Mouse (Mus musculus) forebrain, embryonic 12.5 days (tissue): ENCODE measurements around the gene Tppp3. TPM values are rescaled to one million over a fixed set of nuclear protein-coding genes. Genes with fewer than 3 reads are reported as not detected.

Source experiments
- ATAC-seq: fragments of 200-750 bp; cut with Nextera tagmentation; 2 replicates; pipeline ENCODE4 v1.8.0; 2017; ENCODE audit warnings: moderate TSS enrichment; ENCODE audit not compliant: low FRiP score
- H3K27ac ChIP-seq: fragments of 300-500 bp; sonication (generic); 2 replicates; pipeline ENCODE4 v1.5.1; 2016; ENCODE audit warnings: mild to moderate bottlenecking
- H3K27me3 ChIP-seq: fragments of 300-500 bp; sonication (generic); 2 replicates; pipeline ENCODE4 v1.6.1; 2016; ENCODE audit warnings: mild to moderate bottlenecking
- H3K36me3 ChIP-seq: fragments of 300-500 bp; sonication (generic); replicated peaks from 2 replicates; pipeline ENCODE4 v1.6.1; 2016; ENCODE audit warnings: mild to moderate bottlenecking
- H3K4me1 ChIP-seq: fragments of 300-500 bp; sonication (generic); 2 replicates; pipeline ENCODE4 v1.6.1; 2016
- H3K4me2 ChIP-seq: fragments of 300-500 bp; sonication (generic); 2 replicates; pipeline ENCODE4 v1.6.1; 2016; ENCODE audit warnings: mild to moderate bottlenecking, moderate library complexity
- H3K4me3 ChIP-seq: fragments of 300-500 bp; sonication (generic); replicated peaks from 2 replicates; pipeline ENCODE4 v1.5.1; 2016; ENCODE audit warnings: mild to moderate bottlenecking
- H3K9ac ChIP-seq: fragments of 300-500 bp; sonication (generic); 2 replicates; pipeline ENCODE4 v1.6.1; 2016; ENCODE audit warnings: mild to moderate bottlenecking
- H3K9me3 ChIP-seq: fragments of 300-500 bp; sonication (generic); 2 replicates; pipeline ENCODE4 v1.6.1; 2016
- WGBS: fragments of 180-500 bp; shearing (Covaris S2); methylation state at CpG from one replicate; pipeline ENCODE4 v1.1.7; 2016; 5-methylcytosine and 5-hydroxymethylcytosine counted together
- polyA plus RNA-seq: library from polyadenylated mRNA; unstranded; fragments of >200 nt; fragmentation: Nextera tagmentation; extraction: Ambion mirVana; gene quantifications from 2 replicates; pipeline ENCODE4 v1.2.1, GENCODE M21; 2016

Gene Tppp3
- polyA plus RNA-seq: 39.9 and 41.3 TPM in 2 replicates

DNA sequence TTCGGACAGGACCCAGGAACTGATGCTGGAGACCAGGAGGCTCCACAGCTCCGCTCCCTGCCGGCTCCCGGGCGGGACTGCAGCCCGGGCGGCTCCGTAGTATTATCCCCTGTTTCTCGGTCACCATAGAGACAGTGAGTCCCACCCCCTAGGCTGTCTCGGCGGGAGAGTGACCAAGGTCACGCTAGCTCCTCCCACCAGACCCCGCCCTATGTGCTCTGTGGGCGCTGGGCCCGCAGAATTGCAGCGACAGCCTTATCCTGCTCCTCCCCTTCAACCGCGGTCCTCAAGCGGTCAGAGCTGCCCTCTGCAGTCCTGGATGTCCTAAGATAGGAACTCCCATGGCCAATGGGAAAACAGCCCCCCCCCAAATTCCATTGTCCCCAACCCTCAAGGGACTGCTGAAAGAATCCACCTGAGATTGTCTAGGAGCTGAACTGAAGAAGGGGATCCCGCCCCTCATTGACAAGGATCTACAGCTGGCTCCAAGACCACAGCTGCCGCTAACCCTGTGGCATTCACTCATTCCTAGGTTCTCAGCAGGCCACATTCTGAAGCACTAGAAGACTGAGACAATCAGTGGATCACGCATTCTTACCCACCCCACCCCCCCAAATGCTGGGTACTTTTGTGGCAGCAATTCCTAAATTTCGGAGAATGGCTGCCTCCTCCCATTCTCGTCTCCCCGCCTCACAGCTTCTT, at the start of gene Tppp3:
Gene Tppp3 (minus strand): TSS at position 213 of the 702 bp plus-strand sequence.
- Histone ChIP-seq H3K36me3 (peaks cover 12% of the 10 kb centered on the region), H3K27me3 (peaks cover 34% of the 10 kb centered on the region), H3K4me3 (peak within 1 kb of the TSS; percentile 41), H3K4me1 (peaks cover 65% of the 10 kb centered on the region), H3K4me2 (peak within 1 kb of the TSS; percentile 71), H3K27ac (peak within 1 kb of the TSS; percentile 71), H3K9ac (peak within 1 kb of the TSS; percentile 50), H3K9me3 (no peaks in the 10 kb centered on the region)
- WGBS: 5% methylated on average over 25 of the region's 25 CpGs
- peak; percentile 91 for ATAC-seq

DNA sequence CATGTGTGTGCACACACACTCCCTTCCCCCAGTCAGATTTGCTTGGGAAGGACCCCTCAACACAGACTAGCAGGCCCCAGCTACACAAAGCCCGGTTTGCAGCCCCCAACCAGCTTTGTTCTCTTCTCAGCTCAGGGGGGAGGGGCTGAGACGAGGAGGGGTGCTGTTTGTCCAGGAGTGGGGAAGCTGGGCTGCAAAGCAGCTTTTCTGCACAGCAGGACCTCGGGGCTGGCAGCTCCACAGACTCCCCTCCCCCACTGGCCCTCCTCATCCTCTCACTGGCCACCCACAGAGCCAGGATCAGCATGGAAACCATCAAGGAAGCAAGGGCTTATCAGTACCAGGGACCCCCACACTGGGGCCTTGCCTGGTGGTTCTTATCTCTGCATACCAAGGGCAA, 49.7 kb upstream of the Tppp3 start:
- H3K4me3 ChIP-seq: no peak overlapping the region
- H3K4me2 ChIP-seq: peak overlapping the region; percentile 95
- no peaks in the 10 kb centered on the region for H3K9me3 ChIP-seq
- ATAC-seq: peak; percentile 39
- H3K27ac ChIP-seq: peak overlapping the region; percentile 75
- H3K9ac ChIP-seq: peak overlapping the region; percentile 36; the same call in 1 of the 2 replicates
- peaks cover 29% of the 10 kb centered on the region for H3K36me3 ChIP-seq
- H3K4me1 ChIP-seq: peaks cover 50% of the 10 kb centered on the region
- H3K27me3 ChIP-seq: peaks cover 35% of the 10 kb centered on the region
- 0% methylated on average over 3 of the region's 3 CpGs for WGBS

DNA sequence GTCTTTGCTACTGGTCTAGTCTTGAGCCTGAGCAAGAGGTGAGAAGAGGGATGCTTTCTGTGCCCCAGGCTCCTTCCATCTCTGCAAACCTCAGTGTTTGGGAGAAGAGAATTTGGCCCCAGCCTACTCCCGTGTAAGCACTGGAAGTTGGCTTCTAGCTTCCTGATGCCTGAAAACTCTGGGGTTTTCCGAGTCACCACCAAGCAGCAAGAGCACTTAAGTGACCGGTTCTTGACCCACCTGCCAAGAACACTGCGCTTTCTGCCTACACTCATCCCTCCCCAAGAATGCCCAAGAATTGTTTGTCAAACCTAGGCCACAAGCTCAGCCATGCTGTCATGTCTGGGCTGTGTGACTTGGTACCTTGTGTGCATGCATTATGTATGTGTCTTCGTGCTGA, 49.2 kb upstream of the Tppp3 start:
- ATAC-seq: no peak
- Histone ChIP-seq H3K9ac (peak overlapping the region; percentile 36; the same call in 1 of the 2 replicates), H3K9me3 (no peaks in the 10 kb centered on the region), H3K4me1 (peaks cover 54% of the 10 kb centered on the region), H3K27me3 (peaks cover 35% of the 10 kb centered on the region), H3K36me3 (peaks cover 29% of the 10 kb centered on the region), H3K27ac (peak overlapping the region; percentile 75), H3K4me2 (peak overlapping the region; percentile 95), H3K4me3 (0 out of 2 replicates have a peak overlapping the region, but pooled peaks have one; percentile 65)
- 18% methylated on average over 5 of the region's 5 CpGs for WGBS

DNA sequence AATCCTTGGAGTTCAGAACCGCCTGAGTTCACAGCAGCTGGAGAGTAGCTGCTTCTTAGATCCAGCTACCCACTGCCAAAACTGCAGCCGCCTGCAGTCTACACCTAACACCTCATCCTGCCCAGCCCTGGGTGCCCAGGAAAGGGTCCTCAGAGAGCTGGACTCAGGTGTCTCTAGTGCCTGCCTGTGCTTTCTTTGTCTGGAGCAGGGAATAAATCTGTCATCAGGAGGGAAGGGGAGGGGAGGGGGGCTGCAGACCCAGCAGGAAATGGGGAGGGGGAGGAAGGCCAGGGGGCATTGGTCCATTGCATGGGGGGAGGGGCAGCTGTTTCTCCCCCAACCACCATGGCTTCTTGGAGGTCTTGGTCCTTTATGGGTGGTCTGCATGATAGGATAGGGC, 48.3 kb upstream of the Tppp3 start:
- Histone ChIP-seq H3K9ac (peak overlapping the region; percentile 71), H3K4me2 (peak overlapping the region; percentile 95), H3K27me3 (peaks cover 43% of the 10 kb centered on the region), H3K27ac (peak overlapping the region; percentile 67; the same call in 1 of the 2 replicates), H3K9me3 (no peaks in the 10 kb centered on the region), H3K36me3 (peaks cover 21% of the 10 kb centered on the region), H3K4me3 (peak overlapping the region; percentile 65), H3K4me1 (peaks cover 54% of the 10 kb centered on the region)
- no peak for ATAC-seq
- 0% methylated on average over 2 of the region's 2 CpGs for WGBS

DNA sequence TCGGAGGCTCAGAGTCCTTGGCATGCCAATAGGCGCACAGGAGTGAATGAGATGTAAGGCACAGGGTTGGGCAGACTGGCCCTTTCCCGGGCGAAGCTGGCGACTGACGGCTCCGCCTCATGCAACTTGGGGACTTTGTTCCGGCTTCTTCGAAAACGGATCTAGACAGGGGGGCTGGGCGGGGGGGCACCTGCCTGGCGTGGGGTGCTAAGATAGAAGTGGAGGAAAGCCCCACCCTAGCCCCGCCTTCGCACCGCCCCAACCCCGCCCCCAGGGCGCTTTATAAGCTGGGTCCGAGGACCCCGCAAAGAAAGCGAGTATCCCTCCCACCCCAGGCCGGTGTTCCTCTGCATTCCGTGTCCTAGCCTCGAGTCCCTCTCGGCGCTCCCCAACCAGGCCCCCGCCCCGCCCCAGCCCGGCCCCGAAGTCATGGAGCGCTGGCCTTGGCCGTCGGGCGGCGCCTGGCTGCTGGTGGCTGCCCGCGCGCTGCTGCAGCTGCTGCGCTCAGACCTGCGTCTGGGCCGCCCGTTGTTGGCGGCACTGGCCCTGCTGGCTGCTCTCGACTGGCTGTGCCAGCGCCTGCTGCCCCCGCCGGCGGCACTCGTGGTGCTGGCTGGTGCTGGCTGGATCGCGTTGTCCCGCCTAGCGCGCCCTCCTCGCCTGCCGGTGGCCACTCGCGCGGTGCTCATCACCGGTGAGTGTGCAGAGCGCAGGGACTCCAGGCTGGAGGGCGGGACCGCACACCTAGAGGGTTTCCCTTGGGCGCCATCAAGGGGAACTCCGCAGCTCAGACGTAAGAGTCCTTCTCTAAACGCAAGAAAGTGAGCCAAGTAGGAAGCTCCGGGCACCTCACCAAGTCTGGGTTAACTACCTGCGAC, 47.3 kb upstream of the Tppp3 start, which contains the start of gene Hsd11b2:
Gene Hsd11b2 (plus strand): TSS at position 320 of the 878 bp plus-strand sequence.
- H3K27ac ChIP-seq: peak within 1 kb of the TSS; percentile 67
- H3K4me3 ChIP-seq: peak within 1 kb of the TSS; percentile 65
- H3K27me3 ChIP-seq: peaks cover 47% of the 10 kb centered on the region
- peaks cover 54% of the 10 kb centered on the region for H3K4me1 ChIP-seq
- 1% methylated on average over 67 of the region's 68 CpGs for WGBS
- peaks cover 14% of the 10 kb centered on the region for H3K36me3 ChIP-seq
- ATAC-seq: peak; percentile 65
- H3K9ac ChIP-seq: peak within 1 kb of the TSS; percentile 71
- H3K9me3 ChIP-seq: no peaks in the 10 kb centered on the region
- peak within 1 kb of the TSS; percentile 95 for H3K4me2 ChIP-seq

DNA sequence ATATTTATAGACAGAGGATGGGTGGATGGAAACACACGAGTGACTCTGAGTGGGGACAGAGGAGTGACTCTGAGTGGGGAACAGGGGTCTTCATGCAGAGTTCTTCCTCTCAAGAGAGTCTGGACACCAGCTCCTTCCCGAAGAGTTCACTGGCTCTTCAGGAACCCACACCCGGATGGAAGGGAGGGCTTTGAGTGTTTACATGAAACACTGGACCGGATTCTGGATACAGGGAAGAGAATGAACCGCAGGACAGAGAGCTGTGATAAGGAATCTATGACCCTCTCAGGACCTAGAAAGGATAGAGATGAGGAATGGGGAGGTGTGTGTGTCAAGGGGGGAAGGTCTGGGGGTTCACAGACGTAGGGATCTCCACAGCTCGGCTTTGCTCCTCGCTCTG, 46.0 kb upstream of the Tppp3 start:
- peaks cover 47% of the 10 kb centered on the region for H3K27me3 ChIP-seq
- 53% methylated on average over 8 of the region's 8 CpGs for WGBS
- H3K4me1 ChIP-seq: peaks cover 54% of the 10 kb centered on the region
- 0 out of 2 replicates have a peak overlapping the region, but pooled peaks have one; percentile 0 for H3K4me2 ChIP-seq
- no peak overlapping the region for H3K4me3 ChIP-seq
- H3K27ac ChIP-seq: no peak overlapping the region
- peaks cover 4% of the 10 kb centered on the region; the same call in 1 of the 2 replicates for H3K36me3 ChIP-seq
- no peaks in the 10 kb centered on the region for H3K9me3 ChIP-seq
- H3K9ac ChIP-seq: no peak overlapping the region
- no peak for ATAC-seq

DNA sequence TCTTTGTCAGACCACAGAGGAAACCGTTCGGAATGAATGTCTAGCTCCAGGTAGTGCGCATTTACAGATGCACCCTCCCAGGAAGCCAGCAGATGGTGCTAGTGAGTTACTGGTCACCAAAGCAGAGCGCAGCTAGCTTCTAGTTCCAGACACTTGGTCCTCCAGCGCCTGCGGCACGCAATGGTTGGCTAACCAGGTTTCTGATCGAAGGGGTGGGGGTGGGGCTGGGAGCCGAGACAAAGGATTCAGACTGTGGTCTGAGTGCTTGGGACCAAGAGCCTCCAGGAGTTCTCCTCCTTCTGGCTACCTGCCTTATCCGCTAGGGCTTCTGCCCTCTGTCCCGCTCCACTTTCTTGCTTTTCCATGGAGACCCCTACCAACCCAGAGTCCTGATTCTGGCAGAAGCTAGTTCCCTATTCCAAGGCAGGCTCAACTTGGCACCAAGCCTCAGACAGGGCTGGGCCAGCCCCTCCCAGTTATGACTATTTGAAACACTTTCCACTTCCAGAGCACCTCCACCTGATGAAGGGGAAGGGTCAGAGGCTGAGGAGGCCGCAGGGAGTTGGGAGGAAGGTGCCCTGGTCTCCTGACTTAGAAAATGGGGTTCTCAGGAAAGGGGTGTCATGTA, 44.8 kb upstream of the Tppp3 start:
- Histone ChIP-seq H3K27me3 (peaks cover 47% of the 10 kb centered on the region), H3K9me3 (no peaks in the 10 kb centered on the region), H3K36me3 (no peaks in the 10 kb centered on the region), H3K4me3 (no peak overlapping the region), H3K27ac (no peak overlapping the region), H3K4me2 (peak overlapping the region; percentile 41), H3K4me1 (peaks cover 44% of the 10 kb centered on the region), H3K9ac (no peak overlapping the region)
- 8% methylated on average over 12 of the region's 12 CpGs for WGBS
- ATAC-seq: peak; percentile 47

DNA sequence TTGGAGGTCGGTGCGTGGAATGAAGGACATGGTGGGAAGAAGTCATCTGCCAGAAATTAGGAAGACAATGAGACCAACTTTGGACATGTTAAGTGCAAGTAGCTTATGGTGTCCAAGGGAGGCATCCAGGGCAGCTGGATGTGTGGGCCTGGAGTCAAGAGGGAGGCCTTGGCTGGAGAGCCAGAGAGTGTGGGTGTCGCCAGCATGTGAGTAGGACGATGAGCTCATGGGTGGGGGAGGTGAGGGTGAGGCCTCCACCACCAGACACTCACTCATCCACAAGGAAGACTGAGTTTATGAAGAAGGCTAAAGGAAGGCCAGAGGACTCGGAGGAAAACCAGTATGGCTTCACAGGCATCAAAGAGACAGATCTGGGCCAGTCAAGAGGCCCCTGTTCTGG, 43.3 kb upstream of the Tppp3 start:
- Histone ChIP-seq H3K36me3 (no peaks in the 10 kb centered on the region), H3K9me3 (no peaks in the 10 kb centered on the region), H3K27me3 (peaks cover 41% of the 10 kb centered on the region), H3K4me3 (no peak overlapping the region), H3K4me1 (peaks cover 29% of the 10 kb centered on the region), H3K27ac (no peak overlapping the region), H3K9ac (no peak overlapping the region), H3K4me2 (no peak overlapping the region)
- 82% methylated on average over 5 of the region's 5 CpGs for WGBS
- ATAC-seq: no peak

DNA sequence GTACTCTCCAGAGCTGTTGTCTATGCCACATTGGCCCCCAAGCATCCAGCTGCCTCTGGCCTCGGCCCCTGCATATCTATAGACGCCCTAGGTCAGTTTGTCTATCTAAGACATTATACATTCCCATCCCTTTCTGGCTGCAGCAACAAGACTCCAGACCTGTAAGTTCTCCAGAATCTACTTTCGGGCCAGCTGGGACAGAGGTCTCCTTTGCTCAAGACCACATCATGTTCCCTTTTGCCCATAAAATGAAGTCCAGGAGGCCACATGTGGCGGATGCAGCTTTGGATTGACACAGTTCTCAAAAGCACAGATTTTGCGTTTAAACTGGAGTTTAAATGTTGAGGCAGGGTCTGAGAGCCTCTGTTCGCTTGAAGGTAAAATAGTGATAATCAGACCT, 42.9 kb upstream of the Tppp3 start:
- H3K4me1 ChIP-seq: peaks cover 26% of the 10 kb centered on the region
- WGBS: 89% methylated on average over 6 of the region's 6 CpGs
- no peak overlapping the region for H3K9ac ChIP-seq

DNA sequence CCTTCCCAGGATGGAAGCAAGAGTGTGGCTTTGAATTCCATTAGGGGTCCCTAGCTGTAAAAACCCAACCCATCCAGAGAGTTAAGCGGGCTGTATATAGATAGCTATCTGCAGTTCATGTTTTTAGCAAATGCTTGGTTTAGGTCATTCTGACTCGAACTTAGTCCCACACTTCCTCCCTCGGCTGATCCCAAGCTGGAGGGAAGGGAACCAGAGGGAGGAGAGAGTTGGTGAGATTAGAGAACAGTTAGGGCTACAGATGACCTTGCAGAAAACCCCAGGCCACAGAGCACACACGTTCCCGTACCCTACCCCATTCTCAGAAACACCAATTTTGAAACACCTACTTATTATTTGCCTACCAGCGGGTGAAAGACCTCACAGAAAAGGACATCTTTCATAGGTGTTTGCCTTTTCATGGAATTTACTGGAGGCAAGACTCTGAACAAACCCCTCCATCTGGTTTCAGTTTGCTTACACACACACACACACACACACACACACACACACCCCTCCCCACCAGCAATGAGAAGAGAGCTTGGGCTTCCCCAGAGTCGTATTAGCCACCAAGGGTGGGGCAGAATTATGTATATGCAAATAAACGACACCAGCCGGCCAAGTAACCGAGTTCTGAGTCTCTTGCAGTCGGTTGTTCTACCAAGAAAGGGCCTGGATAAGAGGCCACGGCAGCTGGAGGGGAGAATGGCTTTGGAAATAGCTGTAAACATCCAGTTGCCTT, 38.8 kb upstream of the Tppp3 start:
- H3K4me3 ChIP-seq: no peak overlapping the region
- H3K27ac ChIP-seq: no peak overlapping the region
- peaks cover 10% of the 10 kb centered on the region for H3K27me3 ChIP-seq
- H3K9ac ChIP-seq: no peak overlapping the region
- 66% methylated on average over 12 of the region's 12 CpGs for WGBS
- H3K36me3 ChIP-seq: no peaks in the 10 kb centered on the region
- no peak for ATAC-seq
- H3K4me1 ChIP-seq: peaks cover 11% of the 10 kb centered on the region
- H3K4me2 ChIP-seq: no peak overlapping the region
- no peaks in the 10 kb centered on the region for H3K9me3 ChIP-seq

More for the DNA sequence above, 42.9 kb upstream of the Tppp3 start:
- Histone ChIP-seq H3K36me3 (no peaks in the 10 kb centered on the region), H3K4me3 (no peak overlapping the region), H3K27me3 (peaks cover 37% of the 10 kb centered on the region), H3K9me3 (no peaks in the 10 kb centered on the region), H3K4me2 (no peak overlapping the region), H3K27ac (no peak overlapping the region)
- no peak for ATAC-seq

DNA sequence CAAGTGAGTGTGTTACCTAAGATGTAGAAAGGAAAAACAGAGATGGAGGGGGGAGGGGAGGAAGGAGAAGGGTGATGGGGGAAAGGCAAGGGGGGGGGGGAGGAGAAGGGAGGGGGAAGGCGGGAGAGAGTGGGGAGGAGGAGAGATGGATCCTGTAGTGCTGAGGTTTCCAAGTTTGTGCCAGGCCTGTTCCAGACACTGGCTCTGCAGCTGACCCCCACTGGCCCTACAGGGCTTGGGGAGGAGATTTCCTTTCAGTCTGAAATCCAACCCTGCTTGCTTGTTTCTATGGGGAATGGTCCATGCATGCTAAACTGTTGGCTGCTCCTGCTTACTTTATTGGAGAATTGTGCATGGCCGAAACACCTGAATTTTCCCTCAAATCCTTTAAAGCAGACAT, 37.4 kb upstream of the Tppp3 start:
- Histone ChIP-seq H3K9me3 (no peaks in the 10 kb centered on the region), H3K4me1 (peaks cover 11% of the 10 kb centered on the region), H3K27ac (no peak overlapping the region), H3K4me3 (no peak overlapping the region), H3K9ac (no peak overlapping the region), H3K36me3 (no peaks in the 10 kb centered on the region), H3K27me3 (peaks cover under 1% of the 10 kb centered on the region; the same call in 1 of the 2 replicates), H3K4me2 (no peak overlapping the region)
- ATAC-seq: no peak
- WGBS: 24% methylated on average over 2 of the region's 2 CpGs
